Mouse (Mus musculus): ENCODE data around the gene Brpf1. TPM values are rescaled to one million over a fixed set of nuclear protein-coding genes. Genes with fewer than 3 reads are reported as not detected.

Brpf1 gene
- 10 to 100 TPM; 26.4 to 28.9 TPM for total RNA-seq (2021)
- long read RNA-seq, experiment 1, full-length matches to known transcripts: 4 of 14 reads
- long read RNA-seq, experiment 1, partial matches to known transcripts: 8 of 14 reads
- long read RNA-seq, experiment 1, other reads (novel, unspliced or antisense): 2 of 14 reads
- long read RNA-seq, experiment 2, full-length matches to known transcripts: 1 of 9 reads
- long read RNA-seq, experiment 2, partial matches to known transcripts: 5 of 9 reads
- long read RNA-seq, experiment 2, other reads (novel, unspliced or antisense): 3 of 9 reads

DNA sequence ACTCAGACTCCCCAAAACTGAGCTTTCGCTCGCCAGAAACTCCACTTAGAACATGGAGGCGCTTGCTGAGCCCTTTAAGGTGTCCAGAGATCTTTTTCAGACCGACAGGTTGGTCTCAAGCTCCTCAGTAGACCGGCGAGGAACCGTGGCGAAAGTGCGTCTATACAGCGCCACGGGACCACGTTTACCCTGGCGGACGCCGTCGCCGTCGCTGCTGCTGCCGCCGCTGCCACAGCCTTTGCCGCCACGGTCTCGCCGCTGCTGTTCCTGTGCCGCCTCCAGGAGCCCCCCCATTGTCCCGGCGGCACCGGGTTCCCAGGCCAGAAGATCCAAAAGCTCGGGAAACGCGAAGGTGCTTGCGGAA lies at the start of gene Brpf1:
Gene Brpf1 (plus strand): TSS at position 152 of the 364 bp plus-strand sequence.
- no peak for DNase-seq (ENCODE audit: low spot score in 2 of 2)

DNA sequence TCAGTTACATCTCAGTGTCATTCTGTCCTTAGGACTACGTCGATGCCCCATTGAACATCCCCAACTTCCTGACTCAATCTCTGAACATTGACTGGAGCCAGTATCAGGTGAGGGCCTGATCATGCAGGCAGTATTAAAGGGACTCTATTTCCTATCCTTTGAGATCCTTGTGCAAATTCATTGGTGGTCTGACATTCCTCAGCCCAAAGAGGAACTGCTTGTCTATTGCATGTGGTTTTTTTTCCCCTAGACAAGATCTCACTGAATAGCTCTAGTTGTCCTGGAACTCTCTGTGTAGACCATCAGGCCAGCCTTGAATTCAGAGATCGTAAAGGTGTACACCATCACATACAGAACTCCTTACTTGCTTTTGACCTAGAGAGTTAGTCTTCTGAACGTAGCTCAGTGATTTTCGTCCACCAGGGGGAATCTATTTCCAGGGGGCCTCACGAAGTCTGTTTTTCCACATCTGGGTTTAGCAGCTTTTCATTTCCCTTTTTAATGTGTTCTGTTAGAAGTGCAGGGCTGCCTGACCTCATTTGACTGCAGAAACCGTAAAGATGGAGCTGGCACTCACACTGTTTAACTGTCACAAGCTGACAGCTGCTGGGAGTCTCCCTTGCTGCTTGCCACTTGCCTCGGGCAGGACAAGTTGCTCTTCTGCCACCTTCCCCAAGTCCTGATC lies 45.6 kb upstream of the Brpf1 start:
- no peak for DNase-seq (ENCODE audit: low spot score in 2 of 2)

DNA sequence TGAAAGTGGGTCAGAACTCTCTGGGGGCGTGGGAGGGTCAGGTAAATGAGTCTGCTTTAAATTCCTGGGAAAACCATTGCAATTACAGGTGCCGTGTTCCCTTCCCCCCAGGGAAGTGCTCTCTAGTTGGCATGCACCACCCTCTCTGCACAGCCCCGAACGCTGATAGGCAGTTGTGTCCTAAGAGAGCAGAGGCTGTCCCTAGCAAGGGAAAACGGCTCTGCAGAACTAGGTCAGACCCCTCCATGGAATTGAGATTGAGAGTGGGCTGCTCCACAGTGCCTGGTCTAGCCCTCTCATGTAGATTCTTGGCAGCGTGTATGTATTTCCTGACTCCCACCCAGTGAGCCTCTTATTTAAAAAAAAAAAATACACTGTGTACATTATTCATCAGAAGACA lies 43.4 kb upstream of the Brpf1 start:
- DNase-seq (ENCODE audit: low spot score in 2 of 2): no peak

DNA sequence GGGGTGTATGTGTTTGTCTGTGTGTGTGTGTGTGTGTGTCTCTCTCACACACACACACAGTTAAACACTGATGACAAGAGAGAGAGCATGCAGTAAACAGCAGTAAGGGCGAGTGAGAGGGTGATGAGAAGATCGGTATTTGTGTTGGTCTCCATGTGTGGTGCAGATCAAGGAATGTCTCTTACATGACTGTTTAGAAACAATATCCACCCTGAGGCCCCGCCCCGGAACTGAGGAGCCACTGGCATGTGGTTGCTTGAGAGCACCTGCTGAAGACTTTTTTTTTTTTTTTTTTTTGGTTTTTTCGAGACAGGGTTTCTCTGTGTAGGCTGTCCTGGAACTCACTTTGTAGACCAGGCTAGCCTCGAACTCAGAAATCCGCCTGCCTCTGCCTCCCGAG lies 42.5 kb upstream of the Brpf1 start:
- DNase-seq (ENCODE audit: low spot score in 2 of 2): no peak

DNA sequence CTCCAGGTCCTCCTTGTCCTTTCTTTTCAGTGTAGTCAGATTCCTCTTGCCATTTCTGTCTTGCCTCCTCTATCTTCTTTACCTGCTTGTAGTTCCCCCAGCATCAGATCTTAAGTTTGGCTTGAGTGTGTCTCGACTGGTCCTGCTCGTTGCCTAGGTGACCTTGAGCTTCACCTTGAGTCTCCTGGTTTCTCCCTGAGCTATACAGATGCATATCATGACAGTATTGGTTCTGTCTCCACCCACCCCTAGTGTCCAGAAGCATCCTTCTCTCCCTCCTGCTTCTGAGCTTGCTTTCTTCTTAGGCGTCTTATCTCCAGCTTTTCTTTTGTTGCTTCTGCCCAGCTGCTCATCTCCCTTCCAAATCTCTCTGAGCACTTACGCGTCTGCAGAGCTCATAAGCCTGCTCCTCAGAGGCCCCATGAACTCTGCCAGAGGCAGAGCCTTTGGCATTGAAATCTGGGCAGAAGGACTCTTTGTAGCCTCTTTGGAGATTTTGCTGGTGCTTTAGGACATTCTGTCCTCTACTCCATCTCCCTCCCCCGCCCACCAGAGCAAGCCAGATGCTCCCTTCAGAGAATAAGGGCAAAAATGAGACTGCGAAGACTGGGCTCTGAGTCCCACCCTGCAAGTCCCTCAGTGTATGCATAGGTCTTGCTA lies 39.8 kb upstream of the Brpf1 start:
- DNase-seq (ENCODE audit: low spot score in 2 of 2): no peak

DNA sequence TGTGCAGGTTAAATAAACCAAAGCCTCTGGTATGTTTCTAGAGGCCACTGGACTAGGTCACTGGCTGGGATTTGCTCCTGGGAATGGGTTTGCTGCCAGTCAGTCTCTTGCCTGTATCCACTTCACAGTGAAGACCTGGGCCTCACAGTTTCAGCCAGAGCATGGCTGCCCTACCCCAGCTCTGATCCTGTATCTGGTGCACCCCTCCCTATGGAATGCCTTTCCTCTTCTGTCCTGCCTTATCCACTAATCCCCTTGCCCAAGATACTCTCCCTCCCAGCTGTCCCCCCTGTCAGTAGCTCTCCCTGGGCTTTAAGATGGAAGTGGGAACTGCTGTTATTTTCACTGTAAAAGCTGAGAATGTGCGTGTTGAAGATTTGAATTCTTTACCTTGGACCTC lies 38.9 kb upstream of the Brpf1 start:
- no peak for DNase-seq (ENCODE audit: low spot score in 2 of 2)

DNA sequence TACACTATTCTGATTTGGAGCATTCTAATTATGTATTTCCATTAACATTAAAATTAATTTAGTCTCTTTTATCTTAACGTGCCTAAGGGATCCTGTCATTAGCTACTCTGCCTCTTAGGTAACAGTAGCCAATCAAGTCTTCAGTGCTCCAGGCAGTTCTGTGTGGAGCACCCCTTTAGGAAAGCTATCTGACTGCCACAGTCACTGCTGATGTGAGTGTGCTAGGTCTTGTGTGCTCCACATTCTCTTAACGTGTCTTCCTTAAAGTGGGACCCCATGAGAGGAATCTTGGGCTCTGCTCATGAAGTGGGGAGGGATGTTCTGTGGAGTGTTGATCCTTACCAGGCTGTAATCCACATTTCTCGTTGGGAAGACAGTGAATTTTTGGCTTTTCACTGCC lies 34.6 kb upstream of the Brpf1 start:
- no peak for DNase-seq (ENCODE audit: low spot score in 2 of 2)

DNA sequence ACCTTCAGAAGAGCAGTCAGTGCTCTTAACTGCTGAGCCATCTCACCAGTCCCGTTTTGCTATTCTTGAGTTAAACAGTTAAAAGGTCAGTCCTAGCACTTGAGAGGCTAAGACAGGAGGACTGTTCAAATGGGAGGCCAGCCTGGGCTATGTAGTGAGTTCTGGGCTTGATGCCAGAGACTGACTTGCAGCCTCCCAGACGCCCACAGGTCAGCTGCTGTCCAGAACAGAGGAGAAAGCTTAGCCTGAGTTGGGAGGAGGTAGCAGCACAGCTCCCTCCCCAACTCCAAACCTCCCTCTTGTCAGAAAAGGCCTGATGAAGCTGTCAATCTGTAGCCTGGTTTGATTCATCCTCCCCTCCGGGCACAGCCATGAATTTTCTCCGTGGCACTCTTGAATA lies 30.1 kb upstream of the Brpf1 start:
- no peak for DNase-seq (ENCODE audit: low spot score in 2 of 2)

DNA sequence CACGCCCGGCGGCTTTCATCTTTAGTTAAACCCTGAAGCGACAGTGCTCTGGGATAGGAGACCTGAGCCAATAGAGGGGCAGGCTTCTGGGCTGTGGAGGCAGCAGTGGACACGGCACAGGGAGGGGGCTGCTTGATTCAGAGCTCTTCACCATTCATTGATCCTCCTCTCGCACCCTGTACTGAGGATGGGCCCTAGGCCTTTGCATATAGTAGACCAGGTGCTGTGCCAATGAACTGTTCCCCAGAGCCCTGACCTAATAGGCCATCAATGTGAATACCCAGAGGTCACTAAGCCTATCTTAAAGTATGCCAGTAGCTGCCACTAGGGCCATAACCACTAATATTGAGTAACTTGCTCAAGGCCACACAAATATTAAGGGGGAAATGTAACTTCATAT lies 25.3 kb upstream of the Brpf1 start:
- DNase-seq (ENCODE audit: low spot score in 2 of 2): no peak

DNA sequence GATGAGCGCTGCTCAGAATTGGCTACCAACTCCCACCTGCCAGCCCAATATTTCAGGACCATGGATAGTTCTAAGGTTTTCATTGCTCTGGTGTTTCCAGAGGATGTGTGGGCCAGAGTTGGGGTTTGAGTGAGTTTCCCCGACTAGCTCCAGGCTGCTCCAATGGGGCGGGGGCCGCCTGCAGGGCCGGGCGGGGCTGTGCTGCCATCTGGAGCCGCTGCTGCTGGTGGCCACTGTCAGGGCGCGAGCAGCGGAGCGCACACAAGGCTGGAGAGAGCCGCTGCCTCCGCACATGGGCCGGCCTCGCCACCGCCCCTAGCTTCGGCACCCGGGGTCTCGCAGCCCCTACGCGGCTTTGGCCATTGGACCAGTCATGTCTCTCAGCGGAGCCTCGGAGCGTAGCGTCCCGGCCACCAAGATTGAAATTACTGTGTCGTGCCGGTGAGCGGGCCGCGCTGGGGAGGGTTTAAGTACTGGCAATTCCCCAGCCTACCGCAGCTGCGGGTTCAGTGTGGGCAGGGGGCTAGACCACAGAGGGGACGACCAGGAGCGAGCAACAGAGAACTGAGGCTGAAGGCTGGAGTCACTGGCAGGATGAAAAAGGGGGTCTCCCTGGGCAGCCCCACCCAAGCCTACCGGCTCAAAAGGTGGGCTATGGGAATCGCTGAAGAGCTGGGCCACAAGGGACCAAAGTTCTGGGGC lies 24.7 kb upstream of the Brpf1 start, which contains the start of gene Cpne9:
Gene Cpne9 (plus strand): TSS at position 207 of the 702 bp plus-strand sequence.
- no peak for DNase-seq (ENCODE audit: low spot score in 2 of 2)

DNA sequence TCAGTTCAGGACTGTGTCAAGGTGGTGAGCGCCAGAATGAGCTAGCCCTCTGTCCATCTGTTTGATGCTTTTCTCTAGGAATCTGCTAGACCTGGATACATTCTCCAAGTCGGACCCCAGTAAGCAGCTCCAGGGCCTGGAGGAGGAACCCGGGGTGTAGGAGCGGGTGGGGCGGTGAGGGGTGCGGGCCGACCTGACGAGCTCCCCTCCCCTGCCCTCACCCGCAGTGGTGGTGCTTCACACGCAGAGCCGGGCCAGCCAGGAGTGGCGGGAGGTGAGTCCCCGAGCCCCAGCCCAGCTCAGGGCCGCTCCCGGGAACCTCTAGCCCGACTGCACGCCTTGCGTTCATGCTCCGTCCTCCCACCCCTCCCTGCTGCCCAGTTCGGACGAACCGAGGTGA lies 24.0 kb upstream of the Brpf1 start:
- no peak for DNase-seq (ENCODE audit: low spot score in 2 of 2)

DNA sequence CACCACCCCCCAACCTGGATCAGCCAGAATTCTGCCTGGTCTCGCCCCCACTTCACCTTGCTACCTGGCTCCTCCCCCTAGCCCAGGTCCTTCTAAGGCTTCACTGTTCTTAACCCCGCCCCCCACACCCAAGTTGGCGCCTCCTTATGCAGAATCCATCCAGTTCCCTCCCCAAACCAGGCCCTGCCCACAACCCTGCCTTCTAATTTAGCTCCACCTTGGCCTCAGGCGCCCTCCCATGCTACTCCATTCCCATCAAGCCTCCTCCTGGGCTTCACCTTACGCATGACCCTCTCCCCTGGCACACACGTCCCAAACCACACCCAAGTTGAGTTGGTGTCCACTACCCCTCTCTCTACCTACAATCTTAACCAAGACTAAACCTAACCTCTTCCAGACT lies 23.4 kb upstream of the Brpf1 start:
- no peak for DNase-seq (ENCODE audit: low spot score in 2 of 2)

DNA sequence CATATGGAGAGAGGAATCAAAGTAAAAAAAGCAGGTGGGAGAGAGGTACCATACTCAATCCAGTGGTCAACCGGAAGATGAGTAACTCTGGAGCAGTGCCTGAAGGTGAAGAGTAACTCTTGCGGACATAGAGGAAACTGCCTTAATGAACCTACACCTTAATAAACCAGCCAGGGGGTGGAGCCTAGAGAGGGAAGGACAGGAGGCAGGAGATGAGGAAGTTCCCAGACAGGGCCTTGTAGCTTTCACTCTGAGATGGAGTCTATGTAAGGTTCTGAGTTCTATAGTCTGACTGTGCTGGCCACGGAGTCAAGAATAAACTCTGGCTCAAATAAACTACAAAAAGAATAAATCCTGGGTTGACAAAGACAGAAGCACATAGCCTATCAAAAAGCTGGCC lies 22.0 kb upstream of the Brpf1 start:
- no peak for DNase-seq (ENCODE audit: low spot score in 2 of 2)

DNA sequence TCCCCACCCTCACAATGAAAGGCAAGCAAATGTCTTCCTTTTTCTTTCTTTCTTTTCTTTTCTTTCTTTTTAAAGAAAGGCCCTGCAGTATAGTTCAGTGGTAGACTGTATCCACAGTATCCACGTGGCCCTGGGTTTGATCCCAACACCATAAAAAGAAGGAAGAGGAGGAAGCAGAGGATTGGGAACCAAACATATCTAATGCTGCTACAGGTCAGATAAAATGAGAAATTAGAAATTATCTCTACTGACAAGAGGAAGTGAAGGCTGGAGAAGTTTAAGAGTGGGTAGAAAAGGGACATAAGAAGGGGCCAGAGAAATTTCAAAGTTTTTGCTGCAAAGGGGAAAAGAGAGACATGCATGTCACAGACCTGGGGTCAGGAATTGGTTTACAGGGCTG lies 20.6 kb upstream of the Brpf1 start:
- DNase-seq (ENCODE audit: low spot score in 2 of 2): no peak

DNA sequence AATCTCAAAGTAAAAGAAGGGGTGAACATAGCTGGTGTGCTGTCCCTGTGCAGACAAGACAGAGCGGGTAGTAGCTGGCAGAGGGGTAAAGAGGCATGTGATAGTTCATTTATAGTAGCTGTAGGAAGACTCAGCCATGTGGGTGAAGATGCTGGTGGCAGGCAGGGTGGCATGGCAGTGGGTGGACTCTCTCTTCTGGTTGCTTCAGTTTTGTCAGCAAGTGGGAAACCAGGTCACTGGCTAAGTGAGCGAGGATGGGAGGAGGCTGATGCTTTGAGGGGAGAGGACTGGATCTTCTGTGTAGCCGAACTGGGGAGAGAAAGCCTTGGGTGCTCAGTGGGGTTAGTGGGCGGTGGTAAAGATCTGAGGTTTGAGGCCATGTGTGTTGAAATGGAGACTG lies 19.7 kb upstream of the Brpf1 start:
- DNase-seq (ENCODE audit: low spot score in 2 of 2): no peak

DNA sequence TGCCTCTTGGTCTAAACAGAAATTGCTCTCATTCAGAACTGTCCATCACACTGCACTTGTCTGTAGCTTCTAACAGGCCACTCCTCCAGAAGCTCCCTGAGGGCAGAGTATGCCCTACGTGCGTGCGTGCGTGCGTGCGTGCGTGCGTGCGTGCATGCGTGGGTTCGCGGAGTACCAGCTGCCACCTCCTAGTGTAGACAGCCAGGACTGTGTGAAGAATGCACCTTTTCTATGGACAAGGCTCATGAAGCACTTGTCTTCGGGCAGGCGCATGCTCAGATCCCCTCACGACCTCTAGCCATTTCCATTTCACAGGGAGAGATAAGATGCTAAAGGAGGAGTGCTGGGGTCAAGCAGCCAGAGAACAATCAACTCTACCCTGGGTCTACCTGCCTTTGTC lies 17.6 kb upstream of the Brpf1 start:
- DNase-seq (ENCODE audit: low spot score in 2 of 2): no peak

DNA sequence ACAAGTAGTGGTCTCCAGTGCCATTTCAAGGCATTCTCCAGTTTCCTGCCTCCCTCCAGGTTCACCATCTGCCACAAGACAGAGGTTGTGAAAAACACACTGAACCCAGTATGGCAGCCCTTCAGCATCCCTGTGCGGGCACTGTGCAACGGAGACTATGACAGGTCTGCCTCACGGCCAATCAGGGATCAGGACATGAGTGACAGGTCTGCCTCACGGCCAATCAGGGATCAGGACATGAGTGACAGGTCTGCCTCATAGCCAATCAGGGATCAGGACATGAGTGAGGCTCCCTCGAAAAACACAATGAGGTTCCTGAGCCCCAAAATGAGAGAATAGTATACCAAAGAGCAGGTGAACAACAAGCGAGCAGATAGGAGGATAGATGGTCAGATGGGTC lies 16.6 kb upstream of the Brpf1 start:
- no peak for DNase-seq (ENCODE audit: low spot score in 2 of 2)

DNA sequence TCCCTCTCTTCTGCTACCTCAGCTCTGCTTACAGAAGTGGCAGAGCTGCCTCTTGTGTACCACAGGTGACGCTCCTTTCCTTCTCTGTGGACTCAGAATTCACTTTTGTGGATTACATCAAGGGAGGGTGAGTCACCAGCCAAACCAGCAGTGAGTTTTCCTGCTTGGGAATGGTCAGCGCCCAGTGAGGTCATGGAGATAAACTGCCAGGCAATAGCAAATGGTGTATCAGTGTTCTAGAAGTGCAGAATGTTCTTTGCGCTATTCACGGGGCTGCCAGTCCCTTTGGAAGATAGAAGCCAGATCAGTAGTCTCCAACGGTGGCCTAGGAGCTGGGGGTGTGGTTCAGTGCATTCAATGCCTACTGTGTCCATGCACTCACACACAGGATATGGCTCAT lies 14.0 kb upstream of the Brpf1 start:
- no peak for DNase-seq (ENCODE audit: low spot score in 2 of 2)

DNA sequence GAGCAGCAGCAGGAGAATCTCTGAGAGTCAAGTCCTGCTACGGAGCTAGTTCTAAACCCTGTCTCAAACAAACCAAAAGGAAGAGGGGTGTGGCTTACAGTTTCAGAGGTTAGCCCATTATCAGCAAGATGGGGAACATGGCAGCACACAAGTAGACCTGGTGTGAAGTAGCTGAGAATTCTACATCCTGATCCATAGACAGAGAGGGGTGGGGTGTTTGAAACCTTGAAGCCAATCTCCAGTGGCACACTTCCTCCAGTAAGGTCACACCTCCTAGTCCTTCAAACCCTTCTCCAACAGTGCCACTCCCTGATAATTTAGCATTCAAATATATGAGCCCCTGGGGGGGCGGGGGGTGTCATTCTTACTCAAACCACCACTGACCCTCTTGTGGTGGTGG lies 10.9 kb upstream of the Brpf1 start:
- DNase-seq (ENCODE audit: low spot score in 2 of 2): no peak

DNA sequence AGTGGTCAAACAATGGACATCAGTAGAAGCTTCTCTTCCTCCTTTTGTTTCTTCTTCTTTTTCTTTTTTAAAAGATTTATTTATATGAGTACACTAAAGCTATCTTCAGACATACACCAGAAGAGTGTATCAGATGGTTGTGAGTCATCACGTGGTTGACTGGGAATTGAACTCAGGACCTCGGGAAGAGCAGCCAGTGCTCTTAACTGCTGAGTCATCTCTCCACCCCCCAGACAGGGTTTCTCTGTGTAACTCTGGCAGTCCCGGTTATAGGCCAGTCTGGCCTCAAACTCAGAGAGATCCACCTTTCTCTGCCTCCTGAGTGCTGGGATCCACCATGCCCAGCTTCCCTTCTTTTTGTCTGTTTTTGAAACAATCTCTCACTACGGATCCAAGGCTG lies 10.3 kb upstream of the Brpf1 start:
- no peak for DNase-seq (ENCODE audit: low spot score in 2 of 2)

DNA sequence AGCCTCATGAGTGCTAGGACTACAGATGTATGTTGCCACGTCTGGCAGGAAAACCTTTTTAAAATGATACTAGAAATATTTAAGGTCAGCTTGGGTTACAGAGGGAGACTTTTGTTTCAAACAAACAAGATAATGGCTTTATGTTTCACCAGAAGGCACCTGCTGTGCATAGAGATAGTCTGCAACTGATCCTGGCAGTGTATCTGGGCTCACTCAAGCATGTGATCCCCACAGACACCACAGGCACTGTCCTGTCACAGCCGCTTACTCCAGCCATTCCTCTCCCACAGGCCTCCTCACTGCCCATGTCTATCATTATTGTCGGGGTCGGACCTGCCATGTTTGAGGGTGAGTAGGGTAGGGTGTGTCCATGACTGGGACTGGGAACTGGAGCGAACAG lies 5.6 kb upstream of the Brpf1 start:
- DNase-seq (ENCODE audit: low spot score in 2 of 2): no peak

DNA sequence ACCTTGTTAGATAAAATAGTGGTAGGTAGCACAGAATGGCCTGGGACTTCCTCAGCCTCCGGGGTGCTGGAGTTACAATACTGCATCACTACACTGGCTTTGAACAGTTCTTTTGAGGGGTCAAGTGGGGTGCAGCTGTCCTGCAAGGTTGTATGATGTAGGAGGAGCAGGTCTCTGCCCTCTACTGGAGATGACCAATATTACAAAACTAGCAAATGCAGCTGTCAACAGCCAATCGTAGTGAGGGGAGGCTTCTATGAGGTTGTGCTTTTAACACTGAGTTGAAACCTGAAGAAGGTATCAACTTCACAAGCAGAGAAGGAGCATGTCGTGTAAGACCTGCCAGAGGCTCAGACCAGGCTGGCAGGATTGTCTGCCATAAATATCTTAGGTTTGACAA lies 4.7 kb upstream of the Brpf1 start:
- no peak for DNase-seq (ENCODE audit: low spot score in 2 of 2)
